Mouse (Mus musculus): ENCODE measurements at regions not wholly inside any gene's neighbourhood (a gene's known extent, or its start where the extent isn't known, plus 50 kb on each side); places are given as distances from the start of the nearest gene placed in this dataset.

DNA sequence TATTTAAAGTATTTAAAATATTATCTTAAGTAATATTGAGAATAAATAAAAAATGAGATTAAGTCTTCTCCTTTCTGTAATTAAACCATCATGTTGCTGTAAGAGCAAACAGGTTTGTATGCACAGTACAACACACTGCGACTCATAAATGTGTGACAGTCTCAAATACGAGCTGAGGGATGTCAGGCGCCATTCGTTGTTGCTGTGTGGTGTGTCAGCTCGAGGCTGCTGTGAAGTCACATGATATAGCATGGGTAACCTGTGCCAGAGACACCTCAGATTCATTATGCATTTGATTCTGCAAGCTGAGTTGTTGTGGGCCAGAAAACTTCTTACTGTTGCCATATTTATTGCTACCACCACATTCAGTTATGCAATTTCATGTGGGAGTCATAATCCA is 307.4 kb downstream of the Rnls start:
- TF ChIP-seq GATA1 (IDR thresholded peaks at IDR 0.05; ENCODE audit: low read length) (no peak), TAL1 (IDR thresholded peaks at IDR 0.05; ENCODE audit: low read length) (no peak)
